Mouse (Mus musculus) frontal cortex, postnatal 10 days (tissue): ENCODE measurements around the gene Zfp691.

Experiments used
- DNase-seq, 2 experiments: peaks; one replicate each; pipeline ENCODE4 v3.0.0; 2022; ENCODE audit warnings: low spot score in 2 of 2, mixed read lengths in 1 of 2

Gene Zfp691

GRCm38 (mm10) chr4:119124771-119125273, 49.2 kb downstream of the Zfp691 start:
- no peak for DNase-seq

DNA sequence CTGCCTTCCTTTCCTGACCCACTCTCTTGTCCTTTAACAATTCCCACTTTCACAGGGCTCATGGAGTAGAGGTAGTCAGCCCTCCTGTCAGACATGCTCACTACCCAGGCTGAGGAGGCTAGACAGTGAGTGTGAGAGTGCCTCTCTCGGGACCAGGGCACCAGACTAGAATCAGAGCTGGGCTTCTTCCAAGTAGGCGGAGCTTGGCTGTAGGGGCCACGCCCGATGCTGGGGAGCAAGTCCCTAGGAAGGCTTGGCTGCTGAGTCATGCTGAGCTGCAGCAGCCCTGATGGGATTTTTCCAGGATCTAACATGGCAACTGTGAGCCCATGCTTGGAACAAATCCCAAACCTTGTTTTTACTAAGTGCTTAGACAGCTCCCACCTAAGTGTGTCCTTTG, 52.7 kb downstream of the Zfp691 start:
- DNase-seq, result no peak

DNA sequence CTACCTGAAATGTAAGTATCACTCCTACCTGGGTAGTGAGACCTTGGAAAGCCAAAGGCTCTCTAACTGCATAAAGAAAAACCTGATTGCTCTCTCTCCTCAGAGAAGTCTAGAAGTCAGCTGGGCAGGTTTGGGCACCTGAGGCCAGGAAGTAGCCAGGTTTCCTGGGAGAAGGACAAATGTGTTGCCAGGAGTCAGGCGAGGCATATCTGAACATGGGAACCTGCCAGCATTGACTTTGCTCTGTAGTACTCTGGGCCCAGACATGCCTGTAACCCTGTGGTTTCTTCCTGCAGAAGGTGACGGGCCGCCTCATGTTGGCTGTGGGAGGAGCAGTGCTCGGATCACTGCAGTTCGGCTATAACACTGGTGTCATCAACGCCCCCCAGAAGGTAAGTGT, 53.9 kb downstream of the Zfp691 start:
- no peak for DNase-seq
